Mouse (Mus musculus) limb, embryonic 10.5 days (tissue): ENCODE results near the gene Pprc1. TPM values are rescaled to one million over a fixed set of nuclear protein-coding genes. Genes with fewer than 3 reads are reported as not detected.

Experiments used
- DNase-seq: peaks from one replicate; pipeline ENCODE4 v3.0.0-alpha.2; 2017; ENCODE audit warnings: low spot score
- H3K27ac ChIP-seq: fragments of 300-500 bp; sonication (generic); 2 replicates; pipeline ENCODE4 v1.5.1; 2016; ENCODE audit warnings: mild to moderate bottlenecking
- H3K27me3 ChIP-seq: fragments of 300-500 bp; sonication (generic); 2 replicates; pipeline ENCODE4 v1.6.1; 2016; ENCODE audit warnings: low read depth, mild to moderate bottlenecking; ENCODE audit not compliant: poor library complexity, severe bottlenecking
- H3K36me3 ChIP-seq: fragments of 300-500 bp; sonication (generic); 2 replicates; pipeline ENCODE4 v1.6.1; 2016; ENCODE audit warnings: mild to moderate bottlenecking, moderate library complexity
- H3K4me1 ChIP-seq: fragments of 300-500 bp; sonication (generic); 2 replicates; pipeline ENCODE4 v1.6.1; 2016
- H3K4me3 ChIP-seq: fragments of 300-500 bp; sonication (generic); 2 replicates; pipeline ENCODE4 v1.5.1; 2016; ENCODE audit warnings: mild to moderate bottlenecking, moderate library complexity
- H3K9me3 ChIP-seq: fragments of 300-500 bp; sonication (generic); replicated peaks from 2 replicates; pipeline ENCODE4 v1.6.1; 2016; ENCODE audit warnings: mild to moderate bottlenecking
- WGBS: fragments of 180-500 bp; shearing (Covaris S2); methylation state at CpG from one replicate; pipeline ENCODE4 v1.1.7; 2016; 5-methylcytosine and 5-hydroxymethylcytosine counted together
- polyA plus RNA-seq: library from polyadenylated mRNA; unstranded; fragments of >200 nt; fragmentation: Nextera tagmentation; extraction: Ambion mirVana; gene quantifications from 2 replicates; pipeline ENCODE4 v1.2.1, GENCODE M21; 2016

The Pprc1 gene
- polyA plus RNA-seq, 1 experiment from 2014 or later, result 63.0 TPM

DNA sequence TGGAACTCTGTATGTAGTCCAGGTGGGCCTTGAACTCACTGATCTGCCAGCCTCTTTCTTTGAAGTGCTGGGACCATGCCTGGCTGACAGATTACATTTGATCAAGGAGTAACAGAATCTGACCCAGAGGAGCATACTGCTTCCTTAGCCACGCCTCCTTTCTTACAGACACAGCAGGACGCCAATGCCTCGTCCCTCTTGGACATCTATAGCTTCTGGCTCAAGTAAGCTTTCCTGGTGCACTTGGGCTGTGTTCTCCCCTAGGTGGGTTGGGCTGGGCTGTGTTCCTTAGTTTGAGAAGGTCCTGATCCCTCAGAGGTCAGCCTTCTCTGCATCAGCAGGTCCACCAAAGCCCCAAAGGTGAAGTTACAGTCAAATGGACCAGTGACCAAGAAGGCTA, 33.8 kb downstream of the Pprc1 start:
- WGBS, result 75% methylated on average over 3 of the region's 3 CpGs
- no peak overlapping the region; the same call in 1 of the 2 replicates for H3K4me3 ChIP-seq
- no peaks in the 10 kb centered on the region for H3K27me3 ChIP-seq
- DNase-seq, result no peak
- peaks cover 75% of the 10 kb centered on the region for H3K36me3 ChIP-seq
- no peak overlapping the region for H3K27ac ChIP-seq
- no peaks in the 10 kb centered on the region for H3K9me3 ChIP-seq
- peaks cover 19% of the 10 kb centered on the region for H3K4me1 ChIP-seq

- Histone ChIP-seq H3K36me3 (peaks cover 64% of the 10 kb centered on the region), H3K9me3 (no peaks in the 10 kb centered on the region), H3K4me1 (no peaks in the 10 kb centered on the region), H3K27ac (no peak overlapping the region), H3K27me3 (no peaks in the 10 kb centered on the region), H3K4me3 (no peak overlapping the region)
- 95% methylated on average over 8 of the region's 8 CpGs for WGBS
- no peak for DNase-seq
Observed at GRCm38 (mm10) chr19:46085185-46085584, 40.5 kb downstream of the Pprc1 start.

- H3K27ac ChIP-seq, result no peak overlapping the region
- no peaks in the 10 kb centered on the region for H3K9me3 ChIP-seq
- no peaks in the 10 kb centered on the region for H3K4me1 ChIP-seq
- H3K36me3 ChIP-seq, result peaks cover 53% of the 10 kb centered on the region
- H3K27me3 ChIP-seq, result no peaks in the 10 kb centered on the region
- peak; percentile 51 for DNase-seq
- H3K4me3 ChIP-seq, result no peak overlapping the region
- 52% methylated on average over 3 of the region's 3 CpGs for WGBS
Observed at GRCm38 (mm10) chr19:46086337-46086736, 41.7 kb downstream of the Pprc1 start.

DNA sequence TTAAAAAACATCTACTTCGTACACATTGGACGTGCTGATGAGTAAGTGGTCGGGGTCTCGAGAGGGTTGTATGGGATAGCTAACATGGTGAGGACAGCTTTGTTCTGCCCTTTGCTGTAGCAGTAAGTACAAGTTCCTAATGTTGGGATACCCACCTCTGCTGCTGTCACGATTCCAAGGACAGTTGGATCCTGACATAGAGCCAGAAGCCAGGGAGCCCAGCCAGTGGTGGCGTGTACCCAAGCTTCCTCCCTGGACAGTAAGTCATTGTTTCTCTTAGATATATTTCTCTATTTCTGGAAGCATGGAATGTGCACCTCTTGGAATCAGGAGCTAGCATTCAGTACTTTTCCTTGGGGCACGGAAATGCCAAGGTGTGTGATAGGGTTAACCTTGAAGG, 43.2 kb downstream of the Pprc1 start:
- Histone ChIP-seq H3K4me1 (no peaks in the 10 kb centered on the region; the same call in 1 of the 2 replicates), H3K4me3 (no peak overlapping the region), H3K9me3 (no peaks in the 10 kb centered on the region), H3K27ac (no peak overlapping the region), H3K36me3 (peaks cover 37% of the 10 kb centered on the region), H3K27me3 (no peaks in the 10 kb centered on the region)
- no peak for DNase-seq
- 88% methylated on average over 7 of the region's 7 CpGs for WGBS

DNA sequence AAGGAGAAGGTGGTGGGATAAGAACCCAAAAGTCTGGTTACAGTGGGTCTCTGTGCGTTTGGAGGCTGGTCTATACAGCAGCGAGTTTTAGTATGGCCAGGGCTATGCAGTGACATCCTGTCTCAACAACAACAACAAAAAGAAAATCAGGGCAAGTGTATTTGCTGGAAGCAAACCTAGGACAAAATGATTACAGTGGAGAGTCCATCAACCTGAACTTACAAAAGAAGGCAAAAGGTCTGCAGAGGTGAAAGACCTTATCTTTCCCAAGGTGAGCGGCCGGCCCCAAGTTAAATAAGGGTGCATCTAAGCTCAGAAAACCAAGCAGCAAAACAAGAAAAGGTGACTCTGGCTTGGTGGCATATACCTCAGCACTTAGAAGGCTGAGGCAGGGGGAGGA, 47.0 kb downstream of the Pprc1 start:
- 89% methylated on average over 4 of the region's 4 CpGs for WGBS
- no peaks in the 10 kb centered on the region; the same call in 1 of the 2 replicates for H3K4me1 ChIP-seq
- H3K9me3 ChIP-seq, result no peaks in the 10 kb centered on the region
- no peak for DNase-seq
- no peaks in the 10 kb centered on the region for H3K27me3 ChIP-seq
- no peak overlapping the region for H3K27ac ChIP-seq
- H3K4me3 ChIP-seq, result no peak overlapping the region
- no peaks in the 10 kb centered on the region for H3K36me3 ChIP-seq

DNA sequence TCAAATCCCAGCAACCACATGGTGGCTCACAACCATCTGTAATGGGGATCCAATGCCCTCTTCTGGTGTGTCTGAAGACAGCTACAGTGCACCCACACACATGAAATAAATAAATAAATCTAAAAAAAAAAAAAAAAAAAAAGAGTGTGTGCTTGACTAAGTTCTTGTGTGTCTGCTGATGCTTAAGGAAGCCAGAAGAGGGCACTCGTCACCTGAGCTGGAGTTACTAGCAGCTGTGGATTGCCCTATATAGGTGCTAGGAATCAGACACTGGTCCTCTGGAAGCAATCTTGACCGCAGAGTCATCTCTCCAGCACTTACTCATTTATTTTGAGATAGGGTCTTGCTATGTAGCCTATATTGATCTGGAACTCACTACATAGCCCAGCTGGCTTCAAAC, 49.5 kb downstream of the Pprc1 start:
- WGBS, result 96% methylated on average over 2 of the region's 2 CpGs
- no peak for DNase-seq
- Histone ChIP-seq H3K27me3 (no peaks in the 10 kb centered on the region), H3K9me3 (no peaks in the 10 kb centered on the region), H3K4me1 (no peaks in the 10 kb centered on the region; the same call in 1 of the 2 replicates), H3K36me3 (no peaks in the 10 kb centered on the region), H3K4me3 (no peak overlapping the region), H3K27ac (no peak overlapping the region)

GRCm38 (mm10) chr19:46095291-46095690, 50.6 kb downstream of the Pprc1 start:
- no peaks in the 10 kb centered on the region; the same call in 1 of the 2 replicates for H3K4me1 ChIP-seq
- no peak for DNase-seq
- H3K27me3 ChIP-seq, result no peaks in the 10 kb centered on the region
- no peaks in the 10 kb centered on the region for H3K9me3 ChIP-seq
- H3K27ac ChIP-seq, result no peak overlapping the region
- H3K36me3 ChIP-seq, result no peaks in the 10 kb centered on the region
- WGBS, result 87% methylated on average over 4 of the region's 4 CpGs
- H3K4me3 ChIP-seq, result no peak overlapping the region

DNA sequence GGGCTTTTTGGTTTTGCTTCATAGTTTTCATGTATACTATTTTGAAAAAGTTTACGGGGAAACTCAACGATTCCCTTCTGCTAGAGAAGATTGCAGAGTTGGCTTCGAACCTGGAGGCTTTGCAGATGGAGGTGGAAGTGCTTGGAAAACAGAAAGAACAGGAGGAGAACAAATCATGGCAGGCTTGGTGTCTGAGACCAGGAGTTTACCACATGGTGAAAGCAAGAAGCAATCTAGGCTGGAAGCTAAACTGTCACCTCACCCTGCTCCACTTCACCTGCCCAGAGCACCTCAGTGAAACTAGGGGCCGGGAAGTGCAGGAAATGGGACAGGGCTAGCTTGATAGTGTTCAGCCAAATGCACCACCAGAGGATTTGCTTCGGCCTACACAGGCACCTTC, 51.7 kb downstream of the Pprc1 start:
- Histone ChIP-seq H3K27me3 (no peaks in the 10 kb centered on the region), H3K4me1 (no peaks in the 10 kb centered on the region; the same call in 1 of the 2 replicates), H3K4me3 (no peak overlapping the region), H3K36me3 (no peaks in the 10 kb centered on the region), H3K9me3 (no peaks in the 10 kb centered on the region), H3K27ac (no peak overlapping the region)
- WGBS, result 91% methylated on average over 5 of the region's 5 CpGs
- no peak for DNase-seq

- Histone ChIP-seq H3K27ac (no peak overlapping the region), H3K9me3 (no peaks in the 10 kb centered on the region), H3K27me3 (no peaks in the 10 kb centered on the region), H3K4me3 (no peak overlapping the region), H3K4me1 (no peaks in the 10 kb centered on the region), H3K36me3 (no peaks in the 10 kb centered on the region)
- no peak for DNase-seq
- 90% methylated on average over 3 of the region's 3 CpGs for WGBS
Observed at GRCm38 (mm10) chr19:46099561-46099960, 54.9 kb downstream of the Pprc1 start.

DNA sequence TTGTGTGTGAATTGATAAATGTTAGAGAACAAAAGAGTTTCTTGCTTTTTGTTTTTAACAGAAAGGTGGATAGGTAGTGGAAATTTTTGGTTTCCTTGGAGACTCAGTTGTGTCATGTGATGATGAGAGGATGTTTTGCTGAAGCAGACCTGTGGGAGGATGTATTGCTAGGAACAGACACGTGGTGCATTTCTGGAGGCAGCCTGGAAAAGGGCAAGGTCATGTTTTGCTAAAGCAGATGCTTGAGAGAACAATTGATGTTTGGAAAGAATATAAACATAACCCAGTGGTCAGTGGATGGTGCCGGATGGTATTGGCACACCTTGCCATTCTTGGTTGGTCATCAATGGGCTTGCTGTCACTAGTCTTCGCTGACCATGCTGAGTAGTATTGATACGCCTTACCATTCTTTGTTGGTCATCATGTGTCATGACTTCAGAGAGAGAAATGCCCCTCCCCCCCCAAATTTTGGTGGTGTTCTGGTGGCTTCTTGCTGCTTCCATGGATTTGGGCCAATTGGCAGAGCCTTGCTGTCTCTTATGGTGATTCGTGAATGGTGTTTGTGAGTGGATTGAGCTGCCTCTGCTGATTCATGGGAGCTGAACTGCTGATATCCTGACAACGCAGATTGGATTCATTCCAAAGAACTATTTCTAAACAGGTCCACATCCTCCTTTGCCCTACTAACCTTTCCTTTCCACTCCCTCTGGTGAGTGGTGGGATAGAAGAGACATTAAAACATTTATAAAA, 58.9 kb downstream of the Pprc1 start:
- H3K9me3 ChIP-seq, result no peaks in the 10 kb centered on the region
- no peaks in the 10 kb centered on the region for H3K36me3 ChIP-seq
- DNase-seq, result no peak
- WGBS, result 88% methylated on average over 6 of the region's 6 CpGs
- H3K27me3 ChIP-seq, result no peaks in the 10 kb centered on the region
- no peaks in the 10 kb centered on the region for H3K4me1 ChIP-seq
- no peak overlapping the region for H3K27ac ChIP-seq
- H3K4me3 ChIP-seq, result no peak overlapping the region

DNA sequence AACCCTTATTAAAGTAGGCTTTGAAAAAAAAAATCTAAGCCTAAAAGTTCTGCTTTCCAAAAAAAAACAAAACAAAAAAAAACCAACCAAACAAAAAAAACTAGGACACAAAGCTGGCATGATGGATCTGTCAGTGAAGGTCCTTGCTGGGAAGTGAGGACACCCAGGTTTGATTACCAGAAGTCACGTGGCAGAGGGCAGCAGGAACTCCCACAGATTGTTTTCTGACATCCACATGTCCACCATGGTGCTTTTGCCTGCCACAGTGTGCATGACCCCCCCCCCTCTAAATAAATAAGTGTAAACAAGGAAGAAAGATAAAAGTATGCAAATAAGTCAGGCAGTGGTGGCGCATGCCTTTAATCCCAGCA, 59.5 kb downstream of the Pprc1 start:
- no peaks in the 10 kb centered on the region for H3K4me1 ChIP-seq
- no peaks in the 10 kb centered on the region for H3K9me3 ChIP-seq
- H3K36me3 ChIP-seq, result no peaks in the 10 kb centered on the region
- no peak overlapping the region for H3K4me3 ChIP-seq
- no peak for DNase-seq
- WGBS, result 76% methylated on average over 2 of the region's 2 CpGs
- no peaks in the 10 kb centered on the region for H3K27me3 ChIP-seq
- H3K27ac ChIP-seq, result no peak overlapping the region

DNA sequence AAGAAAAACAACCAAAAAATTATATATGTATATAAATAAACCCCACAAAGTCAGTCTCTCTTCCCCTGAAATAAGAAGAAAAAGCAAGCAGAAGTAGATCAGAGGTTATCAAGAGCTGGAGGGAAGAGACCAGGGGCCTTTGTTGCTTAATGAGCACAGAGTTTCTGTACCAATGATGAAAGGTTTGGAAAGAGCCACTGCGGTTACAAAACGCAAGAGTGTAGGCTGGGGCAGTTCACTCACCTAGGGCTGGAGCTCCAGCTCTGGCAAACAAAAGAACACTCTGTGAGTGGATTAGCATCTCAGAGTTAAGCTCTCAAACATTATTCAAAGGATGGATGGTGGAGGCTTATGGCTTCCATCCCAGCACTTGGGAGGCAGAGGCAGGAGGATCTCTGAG, 65.5 kb downstream of the Pprc1 start:
- no peak for DNase-seq
- H3K9me3 ChIP-seq, result no peaks in the 10 kb centered on the region
- H3K27me3 ChIP-seq, result no peaks in the 10 kb centered on the region
- no peak overlapping the region for H3K27ac ChIP-seq
- no peaks in the 10 kb centered on the region for H3K36me3 ChIP-seq
- 84% methylated on average over 2 of the region's 2 CpGs for WGBS
- no peaks in the 10 kb centered on the region for H3K4me1 ChIP-seq
- no peak overlapping the region for H3K4me3 ChIP-seq

DNA sequence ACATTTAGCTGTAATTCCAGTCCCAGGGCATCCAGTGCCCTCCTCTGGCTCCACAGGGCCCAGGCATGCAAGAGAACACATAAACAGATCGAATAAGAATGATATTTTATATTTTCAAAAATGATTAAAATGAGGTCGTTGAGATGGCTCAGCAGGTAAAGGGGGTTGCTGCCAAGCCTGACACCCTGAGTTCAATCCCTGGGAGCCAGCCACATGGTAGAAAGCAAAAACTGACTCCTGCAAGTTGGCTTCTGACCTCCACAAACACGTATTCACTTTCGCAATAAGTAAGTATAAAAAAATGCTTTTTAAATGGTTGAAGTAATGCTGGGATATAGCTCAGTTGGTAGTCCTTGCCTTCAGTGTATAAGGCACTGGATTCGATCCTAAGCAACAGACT, 66.1 kb downstream of the Pprc1 start:
- 89% methylated on average over 5 of the region's 5 CpGs for WGBS
- Histone ChIP-seq H3K27me3 (no peaks in the 10 kb centered on the region), H3K36me3 (no peaks in the 10 kb centered on the region), H3K9me3 (no peaks in the 10 kb centered on the region), H3K4me3 (no peak overlapping the region), H3K27ac (no peak overlapping the region), H3K4me1 (no peaks in the 10 kb centered on the region)
- no peak for DNase-seq

GRCm38 (mm10) chr19:46114617-46115016, 69.9 kb downstream of the Pprc1 start:
- H3K4me3 ChIP-seq, result no peak overlapping the region
- H3K27ac ChIP-seq, result no peak overlapping the region
- WGBS, result 57% methylated on average over 4 of the region's 4 CpGs
- DNase-seq, result no peak
- H3K4me1 ChIP-seq, result no peaks in the 10 kb centered on the region
- H3K36me3 ChIP-seq, result no peaks in the 10 kb centered on the region
- no peaks in the 10 kb centered on the region for H3K27me3 ChIP-seq
- H3K9me3 ChIP-seq, result no peaks in the 10 kb centered on the region
